Mouse (Mus musculus) spleen, adult 2 months (tissue): ENCODE measurements around the gene Hoxd3.

Experiments
- CTCF ChIP-seq: fragments of 200-500 bp; IDR thresholded peaks from 2 replicates; pipeline ENCODE4 v1.5.1; 2011; ENCODE audit warnings: mild to moderate bottlenecking, inconsistent platforms; ENCODE audit not compliant: insufficient read depth, insufficient read length, insufficient replicate concordance; ENCODE audit errors: extremely low read depth
- POLR2A ChIP-seq: fragments of 200-500 bp; IDR thresholded peaks from 2 replicates; pipeline ENCODE4 v1.6.1; 2011; ENCODE audit warnings: low read depth, low read length, inconsistent platforms

- TF ChIP-seq POLR2A (no peak), CTCF (no peak)
These were observed 14.8 kb downstream of the Hoxd3 start, which contains the start of gene Gm28230 for GRCm38 (mm10) chr2:74726551-74726950.
